Mouse (Mus musculus) MEL (cell line): ENCODE data around the gene Tnni2.

Source experiments
- CTCF ChIP-seq, 3 experiments: IDR thresholded peaks in 2 of 3; conservative IDR thresholded peaks in 1 of 3; 2 replicates each; pipeline ENCODE4 v1.5.1; 2011 to 2012; ENCODE audit warnings: low read length in 3 of 3, low read depth in 2 of 3, mild to moderate bottlenecking in 2 of 3, improper control_type of control experiment in 1 of 3, inconsistent platforms in 1 of 3, mixed read lengths in 1 of 3, moderate library complexity in 1 of 3; ENCODE audit not compliant: control insufficient read depth in 1 of 3, insufficient read depth in 1 of 3, poor library complexity in 1 of 3, severe bottlenecking in 1 of 3
- POLR2A ChIP-seq, 2 experiments: IDR thresholded peaks; 2 replicates each; pipeline ENCODE4 v1.6.1; 2011 to 2012; ENCODE audit warnings: low read length in 2 of 2, mild to moderate bottlenecking in 2 of 2, control low read depth in 1 of 2, improper control_type of control experiment in 1 of 2, low read depth in 1 of 2, moderate library complexity in 1 of 2; ENCODE audit not compliant: control insufficient read depth in 1 of 2, insufficient read depth in 1 of 2, poor library complexity in 1 of 2

DNA sequence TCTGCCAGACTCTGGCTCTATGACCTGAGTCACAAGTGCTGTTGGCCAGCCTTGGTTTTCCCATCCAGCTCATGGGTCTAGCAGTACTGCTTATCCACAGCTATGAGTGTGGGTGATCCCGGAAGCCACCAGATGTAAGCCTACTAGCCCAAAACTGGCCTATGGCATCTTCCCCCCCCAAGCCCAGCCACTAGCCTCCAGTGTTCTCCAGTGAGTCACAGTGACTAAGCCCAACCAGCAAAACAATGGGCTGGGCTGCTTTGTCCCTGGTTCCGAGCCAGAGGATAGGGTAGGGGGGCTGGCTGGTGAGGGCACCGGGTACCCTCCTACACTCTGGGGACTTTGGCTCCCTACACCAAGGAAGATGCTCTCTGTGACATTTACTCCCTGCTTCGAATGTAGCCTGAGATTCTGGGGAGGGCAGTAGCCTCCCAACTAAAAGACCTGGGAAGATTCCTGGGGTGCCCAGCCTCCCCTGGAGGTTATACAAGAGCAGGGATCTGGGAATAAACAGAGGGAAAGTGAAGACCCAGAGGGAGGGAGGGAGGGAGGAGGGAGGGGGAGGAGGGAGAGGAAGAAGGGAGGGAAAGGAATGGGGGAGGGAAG lies 29.3 kb downstream of the Tnni2 start:
- TF ChIP-seq CTCF (IDR thresholded peaks at IDR 0.05 in 2 of 3, conservative IDR thresholded peaks at IDR 0.05 in 1 of 3; ENCODE audit: control insufficient read depth in 1 of 3, insufficient read depth in 1 of 3, low read depth in 2 of 3, low read length in 3 of 3, poor library complexity in 1 of 3, severe bottlenecking in 1 of 3) (no peak), POLR2A (IDR thresholded peaks at IDR 0.05; ENCODE audit: control insufficient read depth in 1 of 2, insufficient read depth in 1 of 2, low read depth in 1 of 2, low read length in 2 of 2, poor library complexity in 1 of 2) (no peak)
